Mouse (Mus musculus): ENCODE measurements around the gene Zfp518a. TPM values are rescaled to one million over a fixed set of nuclear protein-coding genes. Genes with fewer than 3 reads are reported as not detected.

The Zfp518a gene
- polyA plus RNA-seq, 1 experiment, result 3.6 TPM

DNA sequence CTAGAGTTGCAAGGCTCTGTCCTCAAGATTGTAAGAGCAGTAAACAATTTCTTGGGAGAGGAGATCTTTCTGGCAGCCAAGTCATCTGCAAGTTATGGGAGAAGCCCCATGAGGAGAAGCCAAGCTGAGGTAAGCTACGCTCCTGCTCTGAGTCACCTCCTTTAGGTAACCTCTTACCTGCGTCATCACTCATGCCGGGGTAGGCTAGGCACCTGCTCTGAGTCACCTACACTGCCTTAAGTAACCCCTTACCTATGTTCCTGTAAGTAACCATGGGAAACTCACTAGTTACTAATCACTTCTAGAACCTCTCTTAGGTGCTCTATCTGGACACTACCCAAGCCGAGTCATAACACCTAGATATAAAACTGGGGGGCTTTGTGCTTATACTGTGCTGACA lies 12.8 kb upstream of the Zfp518a start:
- H3K4me3 ChIP-seq (ENCODE audit: control insufficient read depth, low read depth, low read length), result no peak overlapping the region
- H3K27me3 ChIP-seq (ENCODE audit: control insufficient read depth, insufficient read depth, low read length), result no peaks in the 10 kb centered on the region
- TF ChIP-seq CTCF (IDR thresholded peaks at IDR 0.05; ENCODE audit: control insufficient read depth, insufficient read depth, insufficient replicate concordance, low read depth, low read length), result no peak
- TF ChIP-seq POLR2A (IDR thresholded peaks at IDR 0.05; ENCODE audit: control insufficient read depth, low read depth, low read length), result no peak
- no peak overlapping the region for H3K27ac ChIP-seq (ENCODE audit: control insufficient read depth, insufficient read depth, low read depth, low read length)
- no peaks in the 10 kb centered on the region for H3K36me3 ChIP-seq (ENCODE audit: control insufficient read depth, insufficient read depth, low read length)
- H3K4me1 ChIP-seq (ENCODE audit: control insufficient read depth, insufficient read depth, low read length), result no peaks in the 10 kb centered on the region

DNA sequence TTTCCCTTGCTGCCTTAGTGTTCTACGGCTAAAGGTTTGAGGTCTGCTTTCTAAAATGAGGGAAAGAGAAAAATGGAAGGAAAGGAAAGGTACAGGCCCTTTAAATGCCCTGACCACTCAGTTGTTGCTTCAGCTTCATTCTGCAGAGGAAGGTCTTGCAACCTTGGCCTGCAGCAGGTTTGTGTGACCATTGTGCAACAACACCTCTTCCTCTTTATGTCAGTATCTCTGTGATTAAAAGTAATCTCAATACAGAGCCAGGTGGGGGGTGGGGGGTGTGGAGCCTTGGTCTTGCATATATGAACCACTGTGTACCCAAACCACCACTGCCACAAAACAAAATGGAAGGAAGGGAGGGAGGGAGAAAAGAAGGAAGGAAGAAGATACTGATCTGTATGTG lies 5.6 kb upstream of the Zfp518a start:
- H3K27ac ChIP-seq (ENCODE audit: control insufficient read depth, insufficient read depth, low read depth, low read length), result no peak overlapping the region
- no peaks in the 10 kb centered on the region for H3K27me3 ChIP-seq (ENCODE audit: control insufficient read depth, insufficient read depth, low read length)
- no peaks in the 10 kb centered on the region for H3K36me3 ChIP-seq (ENCODE audit: control insufficient read depth, insufficient read depth, low read length)
- TF ChIP-seq CTCF (IDR thresholded peaks at IDR 0.05; ENCODE audit: control insufficient read depth, insufficient read depth, insufficient replicate concordance, low read depth, low read length) (no peak), POLR2A (IDR thresholded peaks at IDR 0.05; ENCODE audit: control insufficient read depth, low read depth, low read length) (no peak)
- no peak overlapping the region for H3K4me3 ChIP-seq (ENCODE audit: control insufficient read depth, low read depth, low read length)
- no peaks in the 10 kb centered on the region; the same call in 1 of the 2 replicates for H3K4me1 ChIP-seq (ENCODE audit: control insufficient read depth, insufficient read depth, low read length)

DNA sequence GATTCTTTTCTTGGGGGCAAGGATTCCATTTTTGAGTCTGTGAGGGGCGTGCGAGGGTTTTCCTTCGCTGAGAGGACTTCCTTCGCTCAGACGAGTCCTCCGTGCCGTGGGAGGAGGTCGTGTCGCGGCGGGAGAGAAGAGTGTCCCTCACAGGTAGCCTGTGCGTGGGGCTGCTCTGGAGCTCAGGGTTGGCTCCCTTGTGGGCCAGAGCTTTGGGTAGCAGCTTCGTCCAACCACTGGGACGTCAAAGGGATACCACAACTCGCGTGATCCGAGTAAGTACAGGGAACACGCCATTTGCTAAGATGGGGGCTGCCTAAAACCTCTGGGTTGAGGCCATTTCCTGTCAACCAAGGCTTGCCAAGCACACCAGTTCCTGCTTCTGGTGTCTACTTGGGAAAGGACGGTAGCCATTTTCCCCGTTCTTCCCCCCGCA lies 416 bp upstream of the Zfp518a start:
- TF ChIP-seq POLR2A (IDR thresholded peaks at IDR 0.05; ENCODE audit: control insufficient read depth, low read depth, low read length), result peak; percentile 77; the same call in 1 of the 2 replicates
- peak; percentile 8; the same call in 1 of the 2 replicates for TF ChIP-seq CTCF (IDR thresholded peaks at IDR 0.05; ENCODE audit: control insufficient read depth, insufficient read depth, insufficient replicate concordance, low read depth, low read length)
- H3K4me1 ChIP-seq (ENCODE audit: control insufficient read depth, insufficient read depth, low read length), result peaks cover 2% of the 10 kb centered on the region
- no peaks in the 10 kb centered on the region for H3K27me3 ChIP-seq (ENCODE audit: control insufficient read depth, insufficient read depth, low read length)
- no peaks in the 10 kb centered on the region for H3K36me3 ChIP-seq (ENCODE audit: control insufficient read depth, insufficient read depth, low read length)
- H3K27ac ChIP-seq (ENCODE audit: control insufficient read depth, insufficient read depth, low read depth, low read length), result peak overlapping the region; percentile 93
- H3K4me3 ChIP-seq (ENCODE audit: control insufficient read depth, low read depth, low read length), result peak overlapping the region; percentile 93

DNA sequence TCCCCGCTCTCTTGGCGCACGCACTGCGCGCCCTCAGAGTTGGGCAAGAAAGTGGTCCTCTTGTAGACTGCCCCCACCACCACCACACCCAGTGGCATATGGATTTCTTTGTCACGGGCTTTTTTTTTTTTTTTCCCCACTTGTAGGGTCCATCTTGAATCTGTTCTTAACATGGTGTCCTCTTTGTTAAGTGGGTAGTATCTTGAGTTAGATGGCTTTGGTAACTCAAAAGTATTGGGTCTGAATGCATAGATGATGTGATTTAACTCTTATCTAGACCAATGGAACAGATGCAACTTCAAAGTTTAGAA lies 843 bp downstream of the Zfp518a start:
- H3K27me3 ChIP-seq (ENCODE audit: control insufficient read depth, insufficient read depth, low read length), result no peaks in the 10 kb centered on the region
- peaks cover 2% of the 10 kb centered on the region for H3K4me1 ChIP-seq (ENCODE audit: control insufficient read depth, insufficient read depth, low read length)
- H3K36me3 ChIP-seq (ENCODE audit: control insufficient read depth, insufficient read depth, low read length), result no peaks in the 10 kb centered on the region
- H3K4me3 ChIP-seq (ENCODE audit: control insufficient read depth, low read depth, low read length), result peak overlapping the region; percentile 93
- no peak for TF ChIP-seq CTCF (IDR thresholded peaks at IDR 0.05; ENCODE audit: control insufficient read depth, insufficient read depth, insufficient replicate concordance, low read depth, low read length)
- TF ChIP-seq POLR2A (IDR thresholded peaks at IDR 0.05; ENCODE audit: control insufficient read depth, low read depth, low read length), result no peak
- H3K27ac ChIP-seq (ENCODE audit: control insufficient read depth, insufficient read depth, low read depth, low read length), result peak overlapping the region; percentile 93

DNA sequence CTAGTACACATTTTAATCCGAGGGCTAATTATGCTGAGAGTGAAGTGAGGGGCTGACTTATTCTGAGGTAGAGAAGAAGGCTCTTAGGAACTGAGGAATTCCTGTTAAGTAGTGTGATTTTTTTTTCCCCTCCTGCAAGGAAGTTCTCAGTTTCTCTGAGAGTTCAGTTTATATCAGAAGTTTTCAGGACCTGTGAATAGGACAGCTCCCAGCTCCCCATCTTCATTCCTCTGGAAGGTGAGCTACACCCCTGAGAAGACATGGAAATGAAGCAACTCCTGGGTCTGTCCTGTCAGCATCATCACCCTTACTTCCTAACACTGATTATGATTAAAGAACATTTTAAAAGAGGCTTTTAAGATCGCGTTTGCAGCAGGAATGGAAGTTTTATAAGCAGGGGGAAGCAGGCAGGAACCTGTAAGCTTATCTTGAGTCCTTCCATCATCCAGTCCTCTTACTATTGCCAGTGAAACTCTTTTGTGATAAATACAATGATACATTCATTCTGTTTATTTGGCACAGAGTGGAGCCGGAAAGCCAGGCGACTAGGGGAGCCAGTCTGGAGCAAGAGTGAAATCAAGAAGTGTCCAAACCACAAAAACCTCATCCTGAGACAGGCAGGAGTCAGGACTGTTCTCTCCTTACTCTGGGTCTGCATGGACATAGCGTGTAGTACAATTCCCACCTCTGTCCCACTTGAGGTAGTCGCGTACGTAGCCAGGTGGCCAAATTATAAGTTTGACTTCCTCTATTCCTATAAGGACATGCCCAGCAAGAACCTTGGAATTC lies 37.3 kb downstream of the Zfp518a start:
- H3K27me3 ChIP-seq (ENCODE audit: control insufficient read depth, insufficient read depth, low read length), result no peaks in the 10 kb centered on the region
- no peak overlapping the region for H3K27ac ChIP-seq (ENCODE audit: control insufficient read depth, insufficient read depth, low read depth, low read length)
- TF ChIP-seq POLR2A (IDR thresholded peaks at IDR 0.05; ENCODE audit: control insufficient read depth, low read depth, low read length) (no peak), CTCF (IDR thresholded peaks at IDR 0.05; ENCODE audit: control insufficient read depth, insufficient read depth, insufficient replicate concordance, low read depth, low read length) (no peak)
- H3K4me1 ChIP-seq (ENCODE audit: control insufficient read depth, insufficient read depth, low read length), result no peaks in the 10 kb centered on the region
- H3K36me3 ChIP-seq (ENCODE audit: control insufficient read depth, insufficient read depth, low read length), result no peaks in the 10 kb centered on the region
- H3K4me3 ChIP-seq (ENCODE audit: control insufficient read depth, low read depth, low read length), result no peak overlapping the region

DNA sequence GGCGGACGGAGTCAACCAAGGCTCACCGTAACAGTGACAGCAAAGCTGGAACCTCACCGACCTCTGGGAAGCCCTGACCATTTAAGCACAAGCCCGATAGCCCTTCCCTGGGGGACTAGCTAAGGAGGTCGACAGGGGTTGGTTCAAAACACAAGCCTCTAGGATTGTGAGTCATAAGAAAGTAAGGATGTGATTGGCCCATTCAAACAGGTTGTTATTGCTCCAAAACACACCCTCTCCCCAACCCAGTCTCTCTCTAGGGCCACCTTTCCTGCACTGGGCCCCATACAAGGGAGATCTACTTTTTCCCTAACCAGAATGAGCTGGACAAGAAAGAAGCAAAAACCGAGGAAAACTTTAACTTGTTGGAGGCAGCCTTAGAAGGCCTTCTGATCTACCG lies 40.9 kb downstream of the Zfp518a start:
- no peaks in the 10 kb centered on the region for H3K4me1 ChIP-seq (ENCODE audit: control insufficient read depth, insufficient read depth, low read length)
- TF ChIP-seq CTCF (IDR thresholded peaks at IDR 0.05; ENCODE audit: control insufficient read depth, insufficient read depth, insufficient replicate concordance, low read depth, low read length) (no peak), POLR2A (IDR thresholded peaks at IDR 0.05; ENCODE audit: control insufficient read depth, low read depth, low read length) (no peak)

DNA sequence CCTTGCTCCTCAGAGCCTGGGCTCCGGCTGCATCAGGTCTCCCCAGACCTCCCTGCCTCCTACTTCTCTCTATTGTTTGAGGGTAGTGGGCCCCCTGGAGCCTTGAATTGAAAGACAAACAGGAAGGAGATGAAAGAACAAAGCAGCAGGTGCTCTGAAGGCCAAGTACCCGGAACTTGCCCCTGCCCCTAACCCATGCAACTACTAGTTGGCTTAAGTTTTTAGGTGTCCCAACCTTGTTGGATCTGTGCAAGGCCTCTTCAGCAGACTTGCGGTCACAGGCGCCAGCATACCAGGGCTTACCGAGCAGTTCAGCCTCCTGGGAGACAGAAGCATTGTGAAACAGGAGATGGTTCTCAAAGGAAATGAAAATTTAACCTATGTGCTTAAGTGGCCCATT lies 41.5 kb downstream of the Zfp518a start:
- H3K4me3 ChIP-seq (ENCODE audit: control insufficient read depth, low read depth, low read length), result no peak overlapping the region
- H3K36me3 ChIP-seq (ENCODE audit: control insufficient read depth, insufficient read depth, low read length), result no peaks in the 10 kb centered on the region
- no peaks in the 10 kb centered on the region for H3K27me3 ChIP-seq (ENCODE audit: control insufficient read depth, insufficient read depth, low read length)
- no peak overlapping the region for H3K27ac ChIP-seq (ENCODE audit: control insufficient read depth, insufficient read depth, low read depth, low read length)
- TF ChIP-seq POLR2A (IDR thresholded peaks at IDR 0.05; ENCODE audit: control insufficient read depth, low read depth, low read length), result no peak
- TF ChIP-seq CTCF (IDR thresholded peaks at IDR 0.05; ENCODE audit: control insufficient read depth, insufficient read depth, insufficient replicate concordance, low read depth, low read length), result no peak
- no peaks in the 10 kb centered on the region for H3K4me1 ChIP-seq (ENCODE audit: control insufficient read depth, insufficient read depth, low read length)

More for the DNA sequence above, 40.9 kb downstream of the Zfp518a start:
- H3K4me3 ChIP-seq (ENCODE audit: control insufficient read depth, low read depth, low read length), result no peak overlapping the region
- H3K27me3 ChIP-seq (ENCODE audit: control insufficient read depth, insufficient read depth, low read length), result no peaks in the 10 kb centered on the region
- H3K27ac ChIP-seq (ENCODE audit: control insufficient read depth, insufficient read depth, low read depth, low read length), result no peak overlapping the region
- no peaks in the 10 kb centered on the region for H3K36me3 ChIP-seq (ENCODE audit: control insufficient read depth, insufficient read depth, low read length)
